Mouse (Mus musculus) ES-Bruce4 (cell line): ENCODE data around the gene Ephb3. TPM values are rescaled to one million over a fixed set of nuclear protein-coding genes. Genes with fewer than 3 reads are reported as not detected.

Experiments used
- H3K27ac ChIP-seq: 2 replicates; pipeline ENCODE4 v1.5.1; 2012; ENCODE audit warnings: low read length, inconsistent platforms; ENCODE audit not compliant: insufficient read depth
- H3K27me3 ChIP-seq: 2 replicates; pipeline ENCODE4 v1.6.1; 2012; ENCODE audit warnings: mild to moderate bottlenecking, low read length, inconsistent platforms; ENCODE audit not compliant: control insufficient read depth, poor library complexity, insufficient read depth, severe bottlenecking
- H3K36me3 ChIP-seq: 2 replicates; pipeline ENCODE4 v1.6.1; 2012; ENCODE audit warnings: inconsistent platforms, mild to moderate bottlenecking, low read length, moderate library complexity; ENCODE audit not compliant: control insufficient read depth, poor library complexity, insufficient read depth, severe bottlenecking
- H3K4me1 ChIP-seq: one replicate; pipeline ENCODE4 v1.8.1; 2011; ENCODE audit warnings: low read length; ENCODE audit not compliant: control insufficient read depth, insufficient read depth
- H3K4me3 ChIP-seq: 2 replicates; pipeline ENCODE4 v1.5.1; 2011; ENCODE audit warnings: low read depth, mild to moderate bottlenecking, low read length
- H3K9ac ChIP-seq: 2 replicates; pipeline ENCODE4 v1.6.1; 2012; ENCODE audit warnings: low read depth, mild to moderate bottlenecking, inconsistent platforms; ENCODE audit not compliant: poor library complexity, severe bottlenecking
- H3K9me3 ChIP-seq: replicated peaks from 2 replicates; pipeline ENCODE4 v1.6.1; 2012; ENCODE audit warnings: mild to moderate bottlenecking, low read length, inconsistent platforms; ENCODE audit not compliant: control insufficient read depth, poor library complexity, insufficient read depth, severe bottlenecking
- CTCF ChIP-seq: IDR thresholded peaks from one replicate; pipeline ENCODE4 v1.8.1; 2011; ENCODE audit warnings: low read depth, low read length
- EP300 ChIP-seq: IDR thresholded peaks from 2 replicates; pipeline ENCODE4 v1.6.1; 2011; ENCODE audit warnings: low read depth, low read length; ENCODE audit not compliant: insufficient read depth
- POLR2A ChIP-seq: IDR thresholded peaks from one replicate; pipeline ENCODE4 v1.8.1; 2011; ENCODE audit warnings: low read length; ENCODE audit not compliant: insufficient read depth
- polyA plus RNA-seq: library from polyadenylated mRNA; stranded (reverse); fragments of >200 nt; gene quantifications from 2 replicates; pipeline ENCODE4 v1.2.4, GENCODE M21; 2011; ENCODE audit warnings: low read depth; ENCODE audit not compliant: missing spikeins, insufficient read depth, insufficient read length

Gene Ephb3
- polyA plus RNA-seq, 1 experiment, result 26.3 TPM

DNA sequence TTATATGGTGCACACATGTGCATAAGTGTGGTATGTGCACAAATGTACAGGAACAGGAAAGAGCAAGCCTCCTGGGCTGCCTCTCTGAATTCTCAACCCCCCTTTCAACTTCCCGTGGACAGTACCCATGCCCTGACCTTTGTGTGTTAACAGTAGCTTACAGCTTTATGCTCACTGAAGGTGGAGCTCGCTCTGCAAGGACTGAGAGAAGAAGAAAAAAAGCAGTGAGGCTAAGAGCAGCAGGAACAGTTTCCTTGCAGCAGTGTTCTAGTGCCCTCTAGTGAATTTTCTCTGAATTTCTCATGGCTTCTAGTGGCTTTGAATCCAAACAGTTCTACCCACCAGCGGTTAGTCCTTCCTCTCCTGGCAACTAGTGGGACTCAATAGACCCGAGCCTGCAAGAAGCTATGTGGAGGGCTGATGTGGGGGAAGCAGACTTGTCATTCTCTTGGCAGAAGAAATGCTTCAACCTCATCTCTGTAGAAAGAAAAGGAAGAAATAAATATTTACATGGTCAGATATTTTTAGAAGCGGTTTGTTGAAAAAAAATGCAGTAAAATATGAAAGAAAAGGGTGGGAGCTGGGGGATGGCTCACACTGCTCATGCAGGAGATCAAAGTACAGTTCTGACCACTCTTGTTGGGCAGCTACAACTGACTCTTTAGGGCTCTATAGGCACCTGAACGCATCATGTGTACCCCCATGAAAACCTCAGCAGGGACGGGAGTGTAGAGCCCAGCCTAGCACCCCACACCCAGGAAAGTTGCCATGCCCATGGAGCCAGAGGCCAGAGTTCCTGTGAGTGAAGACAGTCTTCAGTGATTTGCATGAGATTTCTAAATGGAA, 11.8 kb upstream of the Ephb3 start:
- Histone ChIP-seq H3K4me3 (no peak overlapping the region), H3K36me3 (no peaks in the 10 kb centered on the region), H3K9me3 (no peaks in the 10 kb centered on the region), H3K4me1 (peaks cover 4% of the 10 kb centered on the region), H3K27ac (no peak overlapping the region), H3K27me3 (no peaks in the 10 kb centered on the region), H3K9ac (no peak overlapping the region)
- TF ChIP-seq POLR2A (no peak), CTCF (peak; percentile 41)

DNA sequence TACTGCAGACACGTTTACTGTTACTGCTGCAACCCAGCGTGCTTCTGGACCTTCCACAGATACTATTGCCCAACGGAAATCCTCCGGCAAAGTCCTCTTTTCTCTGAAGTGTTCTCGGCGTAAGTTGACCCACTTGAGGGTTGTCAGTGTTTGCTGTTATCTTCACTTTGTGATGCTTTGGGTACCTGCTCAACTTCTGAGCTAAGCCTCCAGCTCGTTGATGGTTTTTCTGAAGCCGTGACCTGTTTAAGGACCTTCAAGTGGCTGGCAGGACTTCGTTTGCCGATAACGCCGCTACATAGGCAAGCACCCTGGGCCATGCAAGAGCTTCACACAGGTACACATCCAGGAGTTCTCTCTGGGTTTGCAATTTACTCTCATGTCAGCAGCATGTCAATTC, 10.4 kb upstream of the Ephb3 start:
- no peaks in the 10 kb centered on the region for H3K9me3 ChIP-seq
- peaks cover 6% of the 10 kb centered on the region for H3K4me1 ChIP-seq
- no peak for TF ChIP-seq CTCF
- no peak for TF ChIP-seq POLR2A
- TF ChIP-seq EP300, result no peak
- no peak overlapping the region for H3K4me3 ChIP-seq
- no peaks in the 10 kb centered on the region for H3K36me3 ChIP-seq
- H3K9ac ChIP-seq, result no peak overlapping the region
- H3K27me3 ChIP-seq, result no peaks in the 10 kb centered on the region
- no peak overlapping the region for H3K27ac ChIP-seq

DNA sequence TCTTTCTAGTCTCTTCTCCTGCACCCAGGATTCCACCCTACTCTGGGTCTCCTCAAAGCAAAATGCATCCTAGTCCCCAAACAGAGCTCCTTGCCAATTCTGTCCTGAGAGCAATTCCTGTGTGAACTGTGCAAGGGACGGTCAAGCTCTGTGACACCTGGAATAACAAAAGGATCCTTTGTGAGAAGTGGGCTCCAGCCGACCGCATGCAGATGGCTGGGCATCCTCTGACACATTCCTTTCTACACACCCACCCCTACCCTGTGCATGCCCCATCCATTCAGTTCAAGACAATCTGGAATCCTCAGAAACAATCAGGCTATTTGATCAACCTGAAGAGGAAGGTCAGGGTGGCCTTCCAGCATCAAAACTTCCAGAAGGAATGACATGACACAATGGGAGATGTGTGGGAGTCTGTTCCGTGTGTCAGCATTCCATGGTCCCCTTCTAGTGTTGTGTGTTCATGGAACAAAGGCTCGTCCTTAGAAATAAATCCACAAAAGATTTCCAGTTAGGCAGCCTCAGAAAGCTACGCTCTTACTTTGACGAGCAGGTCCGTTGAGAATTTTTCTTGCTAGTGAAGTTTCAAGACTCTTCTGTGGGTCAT, 9.2 kb upstream of the Ephb3 start:
- no peak overlapping the region for H3K27ac ChIP-seq
- no peak overlapping the region for H3K9ac ChIP-seq
- TF ChIP-seq POLR2A, result no peak
- TF ChIP-seq EP300, result no peak
- no peak for TF ChIP-seq CTCF
- H3K4me1 ChIP-seq, result peaks cover 6% of the 10 kb centered on the region
- H3K9me3 ChIP-seq, result no peaks in the 10 kb centered on the region
- no peaks in the 10 kb centered on the region for H3K36me3 ChIP-seq
- no peak overlapping the region for H3K4me3 ChIP-seq
- no peaks in the 10 kb centered on the region for H3K27me3 ChIP-seq

DNA sequence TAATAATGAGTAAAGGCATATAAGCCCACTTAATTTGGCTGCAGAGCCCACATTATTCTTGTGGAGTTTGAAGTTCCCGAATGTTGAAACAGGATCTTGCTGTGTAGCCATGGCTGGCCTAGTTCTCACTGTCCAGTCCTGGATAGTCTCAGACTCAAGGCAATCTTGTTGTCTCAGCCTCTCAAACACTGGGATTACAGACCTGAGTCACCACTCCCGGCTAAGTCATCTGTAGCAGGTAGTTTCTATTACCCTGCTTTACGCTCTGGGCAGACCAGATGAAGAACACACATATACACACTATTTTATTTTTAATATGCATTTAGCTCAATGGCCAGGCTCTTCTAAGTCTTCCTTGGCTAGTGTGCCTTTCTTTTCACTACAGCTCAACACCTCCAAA, 8.0 kb upstream of the Ephb3 start:
- H3K9me3 ChIP-seq, result no peaks in the 10 kb centered on the region
- no peaks in the 10 kb centered on the region for H3K27me3 ChIP-seq
- no peaks in the 10 kb centered on the region for H3K36me3 ChIP-seq
- H3K4me1 ChIP-seq, result peaks cover 6% of the 10 kb centered on the region
- no peak for TF ChIP-seq POLR2A
- no peak for TF ChIP-seq CTCF
- no peak for TF ChIP-seq EP300
- H3K4me3 ChIP-seq, result no peak overlapping the region
- H3K27ac ChIP-seq, result no peak overlapping the region
- H3K9ac ChIP-seq, result no peak overlapping the region

DNA sequence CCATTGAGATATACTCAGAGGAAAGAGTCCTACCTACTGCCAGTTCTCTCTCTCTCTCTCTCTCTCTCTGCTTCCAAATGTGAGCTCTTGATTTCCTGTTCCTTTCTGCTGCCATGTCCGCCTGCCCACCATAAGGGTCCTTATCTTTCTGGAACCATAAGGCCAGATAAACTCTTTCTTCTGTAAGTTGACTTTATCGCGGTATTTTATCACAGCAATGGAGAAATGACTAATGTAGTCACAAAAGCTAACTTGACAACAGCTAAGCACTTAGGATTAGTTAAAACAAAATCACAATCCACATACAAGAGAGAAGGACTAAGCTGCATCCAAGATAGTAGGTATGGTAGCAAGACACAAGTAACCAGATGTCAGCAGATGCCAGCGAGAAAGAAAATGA, 7.0 kb upstream of the Ephb3 start:
- H3K27ac ChIP-seq, result no peak overlapping the region
- H3K27me3 ChIP-seq, result no peaks in the 10 kb centered on the region
- H3K4me1 ChIP-seq, result peaks cover 7% of the 10 kb centered on the region
- H3K9me3 ChIP-seq, result no peaks in the 10 kb centered on the region
- no peak overlapping the region for H3K9ac ChIP-seq
- H3K4me3 ChIP-seq, result no peak overlapping the region
- H3K36me3 ChIP-seq, result no peaks in the 10 kb centered on the region
- TF ChIP-seq EP300 (no peak), POLR2A (no peak), CTCF (no peak)

DNA sequence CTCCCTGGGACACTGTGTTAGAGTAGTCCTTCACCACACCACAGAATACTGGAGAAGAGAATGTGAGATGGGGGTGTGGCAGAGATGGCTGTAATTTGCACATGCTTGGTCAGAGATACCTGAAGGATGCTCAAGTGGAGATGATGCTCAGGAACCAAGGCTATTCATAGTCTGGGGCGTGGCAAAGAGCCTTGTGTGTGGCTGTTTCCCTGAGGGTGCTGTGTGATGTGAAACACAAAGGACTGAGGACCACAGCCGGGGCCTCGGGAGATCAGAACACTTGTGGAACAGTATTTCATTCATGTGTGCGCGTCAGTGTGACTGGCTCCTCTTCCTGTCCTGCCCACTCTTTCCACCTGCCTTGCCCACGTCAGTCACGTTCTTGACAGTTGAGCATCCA, 6.5 kb upstream of the Ephb3 start:
- Histone ChIP-seq H3K9ac (no peak overlapping the region), H3K4me3 (no peak overlapping the region), H3K27ac (no peak overlapping the region), H3K27me3 (no peaks in the 10 kb centered on the region), H3K4me1 (peaks cover 10% of the 10 kb centered on the region), H3K9me3 (no peaks in the 10 kb centered on the region), H3K36me3 (no peaks in the 10 kb centered on the region)
- TF ChIP-seq POLR2A (no peak), CTCF (no peak), EP300 (no peak)
